Mouse (Mus musculus): ENCODE data around the gene Gm10160. TPM values are rescaled to one million over a fixed set of nuclear protein-coding genes. Genes with fewer than 3 reads are reported as not detected.
A peak's percentile ranks its signal among the peaks of the same experiment; 100 is the strongest.

The Gm10160 gene
- polyA plus RNA-seq, 1 experiment, result not detected

- H3K27ac ChIP-seq (ENCODE audit: insufficient read depth, low read depth, low read length), result peak overlapping the region; percentile 91
- TF ChIP-seq POLR2A (IDR thresholded peaks at IDR 0.05; ENCODE audit: borderline replicate concordance, low read depth, low read length), result no peak
- peaks cover 44% of the 10 kb centered on the region for H3K4me1 ChIP-seq (ENCODE audit: control insufficient read depth, insufficient read depth, low read length)
- peak overlapping the region; percentile 81 for H3K4me3 ChIP-seq (ENCODE audit: insufficient read depth, low read length)
Measured at GRCm38 (mm10) chr7:81860071-81860470, 4.5 kb upstream of the Gm10160 start.

GRCm38 (mm10) chr7:81858968-81859721, 3.6 kb upstream of the Gm10160 start, which contains the start of gene Tm6sf1:
Tm6sf1 (plus strand) TSS chr7:81859001.
- H3K27ac ChIP-seq (ENCODE audit: insufficient read depth, low read depth, low read length), result peak within 1 kb of the TSS; percentile 91
- H3K4me1 ChIP-seq (ENCODE audit: control insufficient read depth, insufficient read depth, low read length), result peaks cover 47% of the 10 kb centered on the region
- peak within 1 kb of the TSS; percentile 81 for H3K4me3 ChIP-seq (ENCODE audit: insufficient read depth, low read length)
- TF ChIP-seq POLR2A (IDR thresholded peaks at IDR 0.05; ENCODE audit: borderline replicate concordance, low read depth, low read length) (no peak), CTCF (IDR thresholded peaks at IDR 0.05; ENCODE audit: low read depth, low read length) (no peak)

- H3K4me1 ChIP-seq (ENCODE audit: control insufficient read depth, insufficient read depth, low read length), result peaks cover 45% of the 10 kb centered on the region
- no peak overlapping the region for H3K27ac ChIP-seq (ENCODE audit: insufficient read depth, low read depth, low read length)
- H3K4me3 ChIP-seq (ENCODE audit: insufficient read depth, low read length), result no peak overlapping the region
- TF ChIP-seq CTCF (IDR thresholded peaks at IDR 0.05; ENCODE audit: low read depth, low read length), result no peak
- TF ChIP-seq POLR2A (IDR thresholded peaks at IDR 0.05; ENCODE audit: borderline replicate concordance, low read depth, low read length), result no peak
Measured at GRCm38 (mm10) chr7:81858236-81858635, 2.6 kb upstream of the Gm10160 start.

- H3K4me3 ChIP-seq (ENCODE audit: insufficient read depth, low read length), result no peak overlapping the region
- peak overlapping the region; percentile 81 for H3K27ac ChIP-seq (ENCODE audit: insufficient read depth, low read depth, low read length)
- TF ChIP-seq CTCF (IDR thresholded peaks at IDR 0.05; ENCODE audit: low read depth, low read length) (no peak), POLR2A (IDR thresholded peaks at IDR 0.05; ENCODE audit: borderline replicate concordance, low read depth, low read length) (no peak)
- peaks cover 36% of the 10 kb centered on the region for H3K4me1 ChIP-seq (ENCODE audit: control insufficient read depth, insufficient read depth, low read length)
Measured at GRCm38 (mm10) chr7:81856221-81856620, 627 bp upstream of the Gm10160 start.

GRCm38 (mm10) chr7:81854568-81855307, 856 bp downstream of the Gm10160 start:
- Histone ChIP-seq H3K4me3 (ENCODE audit: insufficient read depth, low read length) (peak overlapping the region; percentile 41), H3K4me1 (ENCODE audit: control insufficient read depth, insufficient read depth, low read length) (peaks cover 50% of the 10 kb centered on the region), H3K27ac (ENCODE audit: insufficient read depth, low read depth, low read length) (peak overlapping the region; percentile 82)
- TF ChIP-seq POLR2A (IDR thresholded peaks at IDR 0.05; ENCODE audit: borderline replicate concordance, low read depth, low read length), result no peak
- TF ChIP-seq CTCF (IDR thresholded peaks at IDR 0.05; ENCODE audit: low read depth, low read length), result no peak

- Histone ChIP-seq H3K4me1 (ENCODE audit: control insufficient read depth, insufficient read depth, low read length) (peaks cover 61% of the 10 kb centered on the region), H3K4me3 (ENCODE audit: insufficient read depth, low read length) (no peak overlapping the region), H3K27ac (ENCODE audit: insufficient read depth, low read depth, low read length) (no peak overlapping the region)
- TF ChIP-seq POLR2A (IDR thresholded peaks at IDR 0.05; ENCODE audit: borderline replicate concordance, low read depth, low read length), result no peak
- TF ChIP-seq CTCF (IDR thresholded peaks at IDR 0.05; ENCODE audit: low read depth, low read length), result no peak
Measured at GRCm38 (mm10) chr7:81851706-81852105, 3.9 kb downstream of the Gm10160 start.

GRCm38 (mm10) chr7:81850171-81850570, 5.4 kb downstream of the Gm10160 start:
- peak overlapping the region; percentile 92 for H3K27ac ChIP-seq (ENCODE audit: insufficient read depth, low read depth, low read length)
- H3K4me3 ChIP-seq (ENCODE audit: insufficient read depth, low read length), result no peak overlapping the region
- TF ChIP-seq CTCF (IDR thresholded peaks at IDR 0.05; ENCODE audit: low read depth, low read length) (no peak), POLR2A (IDR thresholded peaks at IDR 0.05; ENCODE audit: borderline replicate concordance, low read depth, low read length) (no peak)
- H3K4me1 ChIP-seq (ENCODE audit: control insufficient read depth, insufficient read depth, low read length), result peaks cover 50% of the 10 kb centered on the region

GRCm38 (mm10) chr7:81849633-81850032, 6.0 kb downstream of the Gm10160 start:
- TF ChIP-seq POLR2A (IDR thresholded peaks at IDR 0.05; ENCODE audit: borderline replicate concordance, low read depth, low read length), result no peak
- no peak for TF ChIP-seq CTCF (IDR thresholded peaks at IDR 0.05; ENCODE audit: low read depth, low read length)
- Histone ChIP-seq H3K4me1 (ENCODE audit: control insufficient read depth, insufficient read depth, low read length) (peaks cover 50% of the 10 kb centered on the region), H3K4me3 (ENCODE audit: insufficient read depth, low read length) (no peak overlapping the region), H3K27ac (ENCODE audit: insufficient read depth, low read depth, low read length) (peak overlapping the region; percentile 92)

GRCm38 (mm10) chr7:81849214-81849613, 6.4 kb downstream of the Gm10160 start:
- Histone ChIP-seq H3K27ac (ENCODE audit: insufficient read depth, low read depth, low read length) (peak overlapping the region; percentile 92), H3K4me3 (ENCODE audit: insufficient read depth, low read length) (no peak overlapping the region), H3K4me1 (ENCODE audit: control insufficient read depth, insufficient read depth, low read length) (peaks cover 46% of the 10 kb centered on the region)
- TF ChIP-seq CTCF (IDR thresholded peaks at IDR 0.05; ENCODE audit: low read depth, low read length) (no peak), POLR2A (IDR thresholded peaks at IDR 0.05; ENCODE audit: borderline replicate concordance, low read depth, low read length) (no peak)

GRCm38 (mm10) chr7:81847777-81848176, 7.8 kb downstream of the Gm10160 start:
- Histone ChIP-seq H3K27ac (ENCODE audit: insufficient read depth, low read depth, low read length) (no peak overlapping the region), H3K4me3 (ENCODE audit: insufficient read depth, low read length) (no peak overlapping the region), H3K4me1 (ENCODE audit: control insufficient read depth, insufficient read depth, low read length) (peaks cover 48% of the 10 kb centered on the region)
- no peak for TF ChIP-seq CTCF (IDR thresholded peaks at IDR 0.05; ENCODE audit: low read depth, low read length)
- no peak for TF ChIP-seq POLR2A (IDR thresholded peaks at IDR 0.05; ENCODE audit: borderline replicate concordance, low read depth, low read length)
